Mouse (Mus musculus) left cerebral cortex, adult 9 months (tissue): ENCODE results near the gene Ovol2.
"Not testable (repeated sequence)": the region's sequence is repeated elsewhere in the genome, so short reads cannot be mapped to it uniquely, and the experiment has no call there.

Source experiments
- DNase-seq, 2 experiments: peaks; one replicate each; pipeline ENCODE4 v3.0.0; 2022; ENCODE audit warnings: low spot score in 2 of 2

Gene Ovol2

DNA sequence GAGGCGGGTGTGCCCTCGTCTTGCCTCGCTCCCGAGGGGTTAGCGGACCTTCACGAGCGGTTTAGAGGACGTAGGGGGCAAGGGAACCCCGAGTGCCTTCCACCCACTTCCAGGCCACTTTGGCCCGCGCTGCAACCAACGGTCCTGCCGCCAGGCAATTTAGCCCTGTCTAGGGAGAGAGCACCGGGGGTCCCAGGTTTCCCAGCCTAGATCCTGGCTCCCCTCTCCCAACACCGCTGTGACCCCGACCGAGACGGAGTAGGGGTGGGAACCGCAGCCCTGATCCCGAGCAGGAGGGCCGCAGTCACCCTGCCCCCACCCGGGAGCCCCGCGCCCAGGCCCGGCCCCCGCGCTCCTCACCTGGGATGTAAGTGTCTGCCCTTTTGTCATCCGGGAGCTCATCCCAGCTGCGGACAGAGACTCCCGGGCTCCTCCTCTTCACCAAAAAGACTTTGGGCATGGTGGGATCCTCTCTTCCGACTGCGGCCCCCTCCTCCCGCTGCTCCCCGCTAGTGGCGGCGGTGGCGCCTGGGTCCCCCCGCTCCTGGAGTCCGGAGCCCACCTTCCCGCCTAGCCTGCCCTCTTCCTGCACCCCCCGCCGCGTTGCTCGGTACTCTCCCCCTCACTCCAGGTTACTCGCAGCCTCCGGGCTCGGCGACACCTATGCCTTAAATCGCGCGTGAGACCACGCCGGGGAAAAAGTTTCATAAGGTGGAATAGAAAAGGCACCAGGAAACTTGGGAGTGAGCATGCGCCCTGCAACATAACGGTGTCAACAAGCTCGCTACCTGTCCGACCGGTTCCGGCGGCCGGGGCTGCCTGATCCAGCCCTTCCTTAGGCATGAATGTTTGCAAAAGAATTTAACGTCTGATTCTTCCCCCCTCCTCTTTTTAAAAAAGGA is at the start of gene Ovol2:
TSS of gene Ovol2 (minus strand) at position 746 of the 902 bp plus-strand sequence.
- no peak for DNase-seq

DNA sequence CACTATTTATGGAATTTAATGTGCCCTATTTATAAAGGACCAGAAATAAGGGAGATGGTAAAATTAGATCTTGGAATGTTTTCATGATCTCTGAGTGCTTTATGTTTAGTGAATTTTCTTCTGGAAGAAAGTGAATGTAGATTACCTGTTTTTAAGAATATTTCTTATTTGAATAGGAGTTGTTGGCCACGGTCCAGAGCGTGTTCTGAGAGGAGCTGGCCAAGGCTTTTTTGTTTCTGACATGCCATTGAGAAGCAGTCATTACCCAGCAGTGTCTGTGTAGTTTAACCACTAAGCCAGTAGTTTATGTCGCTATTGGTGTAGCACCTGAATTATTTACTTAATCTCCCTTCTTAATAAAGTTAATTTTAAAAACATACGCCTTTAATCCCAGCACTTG is 49.8 kb upstream of the Ovol2 start:
- DNase-seq = no peak

DNA sequence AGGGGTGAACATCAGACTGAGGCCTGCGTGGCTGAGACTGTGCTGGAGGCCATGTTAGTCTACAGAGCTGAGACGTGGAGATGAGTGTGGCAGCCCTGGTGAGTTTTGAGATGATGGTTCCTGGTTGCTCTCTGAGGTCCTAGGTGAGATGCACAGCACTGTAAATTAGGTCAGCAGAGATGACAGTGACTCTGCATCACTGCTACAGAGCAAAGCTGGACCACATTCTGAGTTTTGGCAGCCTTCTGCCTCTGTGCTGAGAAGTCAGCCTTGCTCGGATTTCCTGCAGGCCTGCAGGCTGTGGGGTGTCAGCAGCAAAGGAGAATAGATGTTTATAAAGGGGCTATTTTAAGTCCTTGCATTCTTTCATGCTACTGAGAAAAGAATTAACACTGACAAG is 49.3 kb upstream of the Ovol2 start:
- no peak for DNase-seq

DNA sequence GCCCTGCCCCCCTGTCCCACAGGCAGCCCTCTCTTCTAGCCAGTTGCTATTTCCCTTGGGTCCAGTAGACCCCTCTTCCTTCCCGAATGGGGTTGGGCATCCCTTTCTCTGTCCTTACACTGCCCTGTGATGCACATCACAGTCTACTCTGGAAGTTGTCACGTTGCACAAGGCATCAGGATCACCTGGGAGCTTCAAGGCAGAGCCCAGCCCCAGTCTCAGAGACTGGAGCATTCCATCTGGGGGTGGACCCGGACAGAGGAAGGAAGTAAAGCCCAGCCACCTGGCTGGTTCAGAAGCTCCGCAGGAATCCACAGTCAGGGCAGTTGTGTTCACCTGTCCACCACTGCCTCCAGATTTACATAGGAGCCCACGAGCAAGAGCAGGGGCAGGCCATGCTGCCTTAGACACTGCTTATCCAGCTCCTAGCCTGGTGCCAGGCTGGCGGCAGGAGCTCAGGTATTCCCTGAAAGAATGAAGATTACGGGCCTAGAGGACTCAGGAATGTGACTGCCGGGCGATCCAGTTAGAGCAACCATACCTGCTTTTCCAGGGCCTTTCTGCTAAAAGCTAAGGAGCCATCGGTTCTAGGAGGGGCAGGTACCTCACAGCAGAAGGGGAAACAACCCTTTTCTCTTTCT is 43.2 kb upstream of the Ovol2 start:
- DNase-seq = no peak

DNA sequence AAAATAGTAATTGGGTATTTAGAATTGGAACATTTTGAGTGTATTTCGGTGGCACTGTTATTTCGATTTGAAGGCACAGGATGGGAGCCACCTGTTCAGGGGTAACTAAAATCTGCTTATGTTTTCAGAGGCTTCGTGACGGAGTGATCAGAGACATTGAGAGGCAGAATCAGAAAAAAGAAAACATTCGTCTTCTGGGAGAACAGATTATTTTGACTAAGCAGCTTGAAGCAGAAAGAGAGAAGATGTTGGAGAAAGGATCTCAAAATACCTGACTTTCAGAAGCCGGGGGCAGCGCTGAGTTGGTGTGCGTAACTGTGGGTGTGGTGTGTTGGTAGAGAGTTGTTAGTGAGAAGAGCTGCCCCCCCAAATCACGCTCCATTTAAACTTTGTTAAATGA is 41.1 kb upstream of the Ovol2 start:
- DNase-seq = peak in 1 of 2 experiments; percentile 45

DNA sequence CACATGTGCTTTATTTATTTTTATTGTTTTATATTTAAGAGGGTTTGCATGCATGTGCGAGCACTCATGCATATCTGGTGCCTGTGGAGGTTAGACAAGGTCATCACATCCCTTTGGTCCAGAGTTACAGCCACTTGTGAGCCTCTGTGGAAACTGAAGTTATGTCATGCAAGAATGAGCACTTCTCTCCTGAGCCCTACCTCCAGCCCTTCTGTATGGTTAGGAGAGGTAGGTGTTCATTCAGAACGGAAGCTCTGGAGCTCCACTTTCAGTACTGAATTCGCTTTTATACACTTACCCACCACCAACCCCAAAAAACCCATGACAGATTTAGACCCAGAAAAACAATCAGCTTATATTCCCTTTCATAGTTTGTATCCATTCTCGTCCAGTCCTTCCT is 39.6 kb upstream of the Ovol2 start:
- no peak for DNase-seq

DNA sequence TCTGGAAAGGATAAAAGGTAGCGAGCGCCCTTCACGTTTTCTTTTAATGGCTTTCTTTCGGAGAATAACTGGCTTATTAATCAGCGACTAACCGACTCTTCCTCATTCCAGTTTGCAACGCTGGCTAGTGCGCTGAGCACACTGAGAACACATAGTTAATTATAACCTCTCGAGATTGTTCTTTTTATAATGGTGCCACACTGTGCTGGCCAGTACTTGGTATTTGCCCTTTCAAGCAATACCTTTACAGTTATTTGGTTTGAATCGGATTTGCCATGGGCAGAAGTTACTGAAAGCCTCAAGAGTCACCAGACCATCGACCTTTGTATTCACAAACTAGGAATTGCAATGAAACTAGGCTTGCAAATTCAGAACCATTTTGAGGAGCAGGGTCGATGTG is 37.6 kb upstream of the Ovol2 start:
- DNase-seq = no peak

DNA sequence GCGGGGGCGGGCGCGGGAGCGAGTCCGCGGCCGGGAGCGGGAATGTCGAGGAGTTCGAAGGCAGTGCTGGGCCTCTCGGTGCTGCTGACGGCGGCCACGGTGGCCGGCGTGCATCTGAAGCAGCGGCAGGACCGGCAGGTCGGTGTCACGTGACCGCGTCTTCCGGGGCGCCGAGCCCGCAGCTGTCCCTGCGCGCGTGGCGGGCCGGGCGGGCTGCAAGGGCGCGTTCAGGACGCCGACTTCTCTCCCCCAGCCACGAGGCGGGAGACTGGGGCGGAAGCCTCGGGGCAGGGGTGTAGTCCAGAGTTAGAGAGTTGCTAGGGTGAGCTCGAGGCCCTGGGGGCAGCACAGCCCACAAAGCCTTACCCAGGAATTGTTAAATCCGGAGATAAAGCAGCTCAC is 37.1 kb upstream of the Ovol2 start:
- DNase-seq = peak in 1 of 2 experiments; percentile 43

DNA sequence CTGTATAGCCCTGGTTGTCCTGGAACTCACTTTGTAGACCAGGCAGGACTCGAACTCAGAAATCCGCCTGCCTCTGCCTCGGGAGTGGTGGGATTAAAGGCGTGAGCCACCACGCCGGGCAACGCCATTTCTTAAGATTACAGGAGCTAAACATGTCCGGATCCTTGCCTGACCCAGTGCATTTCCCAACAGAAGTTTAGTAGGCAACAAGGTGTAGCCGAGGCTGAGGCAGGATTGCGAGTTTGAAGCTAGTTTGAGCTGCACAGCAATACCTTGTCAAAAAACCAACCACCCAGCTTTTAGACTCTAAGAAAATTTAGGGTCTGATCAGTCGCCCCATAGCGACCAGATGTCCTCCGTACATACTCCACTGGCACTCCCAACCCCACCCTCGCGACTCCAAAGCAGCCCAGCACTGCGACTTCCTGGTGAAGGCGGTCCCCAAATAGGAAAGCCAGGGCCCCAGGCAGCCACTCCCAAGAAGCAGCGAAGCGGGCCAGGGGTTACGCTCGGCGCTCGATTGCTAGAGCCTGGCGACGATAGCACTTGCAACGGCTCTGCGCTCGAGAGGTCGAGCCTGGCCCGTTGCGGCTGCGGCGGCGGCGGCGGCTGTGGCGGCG is 36.6 kb upstream of the Ovol2 start, which contains the start of the genes Kat14 and Pet117:
TSS of gene Kat14 (plus strand) at position 584 of the 620 bp plus-strand sequence.
TSS of gene Pet117 (plus strand) at position 597 of the 620 bp plus-strand sequence.
- peak; percentile 74 to 94 for DNase-seq

DNA sequence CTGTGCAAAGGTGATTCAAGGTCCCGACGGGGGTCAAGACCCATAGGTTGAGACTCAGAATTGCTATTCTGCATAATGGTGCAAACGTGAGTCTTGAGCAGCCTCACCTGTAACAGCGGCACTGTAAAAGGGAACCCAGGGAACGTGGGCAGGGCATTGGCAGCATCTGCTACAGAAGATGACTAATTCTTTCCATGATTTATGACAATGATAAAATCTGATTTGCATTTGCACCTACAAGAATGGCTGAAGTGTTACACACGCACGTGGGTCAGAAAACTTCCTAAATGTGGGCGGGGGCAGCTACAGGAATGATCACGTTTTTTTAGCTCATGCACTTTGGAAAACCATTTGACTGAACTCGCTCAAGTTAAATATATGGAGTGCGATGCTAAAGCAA is 20.9 kb upstream of the Ovol2 start:
- peak in 1 of 2 experiments; percentile 59 for DNase-seq

DNA sequence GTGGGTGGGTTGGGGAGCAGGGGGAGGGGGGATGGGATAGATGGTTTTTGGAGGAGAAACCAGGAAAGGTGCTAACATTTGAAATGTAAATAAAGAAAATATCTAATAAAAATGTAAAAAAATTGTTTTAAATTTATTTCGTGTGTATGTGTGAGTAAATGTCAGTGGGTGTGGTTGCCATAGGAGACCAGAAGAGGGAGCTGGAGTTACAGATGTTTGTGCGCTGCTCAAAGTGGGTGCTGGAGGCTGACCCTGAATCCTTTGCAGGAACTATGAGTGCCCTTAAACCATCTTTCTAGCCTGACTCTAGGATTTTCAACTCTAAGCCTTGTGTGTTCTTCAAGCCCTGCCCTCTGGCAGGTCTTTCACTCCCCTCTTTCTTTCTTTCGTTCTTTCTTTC is 16.6 kb upstream of the Ovol2 start:
- no peak for DNase-seq

DNA sequence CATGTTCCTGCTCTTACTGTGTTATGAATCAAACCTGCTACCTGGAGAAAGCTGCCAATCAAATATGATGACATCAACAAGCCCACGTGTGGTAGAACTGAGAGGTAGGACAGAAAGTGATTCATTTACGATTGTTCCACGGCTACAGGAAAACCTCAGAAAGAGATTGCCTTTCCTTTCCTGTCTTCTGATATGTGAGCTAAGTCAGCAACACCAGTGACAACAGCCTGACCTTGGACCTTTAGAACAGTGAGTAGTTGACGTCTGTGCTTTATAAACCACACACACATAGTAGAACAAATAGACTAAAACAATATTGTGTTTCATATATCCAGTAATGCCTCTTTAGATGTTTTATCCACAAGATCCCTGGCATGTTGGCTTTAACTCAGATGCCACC is 11.2 kb upstream of the Ovol2 start:
- no peak for DNase-seq

DNA sequence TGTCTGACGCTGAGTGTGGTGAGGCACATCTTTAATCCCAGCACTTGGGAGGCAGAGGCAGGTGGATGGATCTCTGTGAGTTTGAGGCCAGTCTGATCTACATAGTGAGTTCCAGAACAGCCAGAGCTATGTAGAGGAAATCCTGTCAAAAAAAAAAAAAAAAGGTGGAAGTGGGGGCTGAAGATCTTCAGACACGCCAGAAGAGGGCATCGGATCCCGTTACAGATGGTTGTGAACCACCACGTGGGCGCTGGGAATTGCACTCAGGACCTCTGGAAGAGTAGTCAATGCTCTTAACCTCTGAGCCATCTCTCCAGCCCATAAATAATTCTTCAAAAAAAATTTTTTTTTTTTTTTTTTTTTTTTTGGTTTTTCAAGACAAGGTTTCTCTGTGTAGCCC is 6.2 kb upstream of the Ovol2 start:
- DNase-seq = not testable (repeated sequence)

DNA sequence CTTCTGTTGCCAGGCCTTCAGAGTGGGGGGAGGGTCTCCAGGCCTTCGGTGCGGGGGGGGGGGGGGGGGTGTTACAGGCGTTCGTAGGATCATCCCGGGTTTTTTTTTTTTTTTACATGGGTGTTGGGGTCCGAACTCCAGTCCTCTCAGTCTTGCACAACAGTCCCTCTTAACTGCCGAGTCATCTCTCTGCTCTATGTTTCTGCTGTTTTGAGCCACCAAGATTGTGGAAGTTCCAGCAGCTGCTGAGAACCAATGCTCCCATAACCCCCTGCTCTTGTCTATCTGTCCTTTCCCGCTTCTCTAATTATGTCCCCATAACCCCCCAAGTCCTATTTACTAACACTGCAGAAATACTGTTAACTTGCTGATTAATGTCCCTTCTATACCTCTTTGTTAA is 5.8 kb upstream of the Ovol2 start:
- DNase-seq = no peak

DNA sequence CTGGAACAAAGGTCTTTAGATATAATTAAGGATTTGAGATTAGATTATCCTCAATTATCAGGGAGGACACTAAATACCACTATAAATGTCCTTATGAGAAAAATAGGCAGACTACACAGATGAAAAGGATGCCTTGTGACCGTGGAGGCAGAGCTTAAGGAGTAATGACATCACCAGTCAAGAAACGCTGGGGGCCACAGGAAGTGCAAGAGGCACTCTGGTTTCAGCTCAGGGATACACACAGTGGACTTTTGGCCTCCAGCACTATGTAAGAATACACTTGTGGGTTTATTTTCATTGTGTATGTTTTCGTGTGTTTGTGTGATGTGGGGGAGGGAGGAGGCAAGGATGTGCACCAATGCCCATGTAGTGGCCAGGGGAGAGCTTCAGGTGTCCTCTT is 5.3 kb upstream of the Ovol2 start:
- DNase-seq = no peak

DNA sequence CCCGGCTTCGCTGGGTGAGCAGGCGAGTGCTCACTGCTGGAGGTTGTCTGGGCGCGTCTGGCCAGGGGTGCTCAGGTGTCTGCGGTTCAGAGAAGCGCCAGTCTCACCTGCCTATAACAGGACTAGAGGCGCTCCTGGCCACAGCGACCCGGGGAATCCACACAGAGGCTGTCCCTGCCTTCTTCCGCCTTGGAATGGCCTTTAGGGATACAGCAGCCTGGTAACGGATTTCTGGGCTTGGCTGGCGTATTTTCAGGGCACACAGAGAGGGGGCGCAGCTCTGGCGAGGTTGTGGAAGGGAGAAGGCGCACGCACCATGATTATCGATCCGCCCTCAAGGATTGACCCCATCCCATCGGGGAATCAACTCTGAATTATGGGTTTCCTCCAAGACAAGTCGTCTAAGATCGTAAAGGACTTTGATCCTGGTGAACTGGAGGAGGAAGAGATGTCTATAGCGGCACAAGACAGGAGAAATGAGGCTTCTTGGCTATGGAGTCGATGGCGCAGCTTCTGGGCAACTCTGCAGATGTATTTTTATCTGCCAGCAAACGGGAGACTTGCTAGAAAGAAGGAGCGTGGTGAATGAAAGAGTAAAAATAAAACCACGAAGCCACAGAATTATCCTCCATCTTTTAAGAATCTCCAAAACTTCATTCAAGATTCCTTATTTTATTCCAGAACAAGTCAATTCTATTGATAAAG is 1.3 kb upstream of the Ovol2 start:
- peak in 1 of 2 experiments; percentile 47 for DNase-seq

DNA sequence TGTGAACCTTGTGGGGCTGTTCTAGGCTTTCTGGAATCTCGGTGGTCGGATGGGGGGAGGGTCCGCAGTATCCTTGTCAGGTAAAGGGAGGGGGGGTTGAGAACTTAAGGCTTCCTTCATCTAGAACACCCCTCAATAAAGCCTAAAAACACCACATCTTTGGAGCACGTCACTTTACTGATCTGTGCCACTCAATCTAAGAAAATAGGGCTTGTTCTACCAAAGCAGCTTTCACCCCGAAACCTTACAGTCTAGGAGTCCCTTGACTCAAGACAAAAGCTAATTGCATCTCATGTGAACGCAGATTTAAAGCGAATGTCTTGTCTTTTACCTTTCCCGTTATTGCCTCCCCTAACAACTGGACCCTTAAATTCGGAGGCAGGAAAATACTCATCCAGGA is 540 bp upstream of the Ovol2 start:
- no peak for DNase-seq

DNA sequence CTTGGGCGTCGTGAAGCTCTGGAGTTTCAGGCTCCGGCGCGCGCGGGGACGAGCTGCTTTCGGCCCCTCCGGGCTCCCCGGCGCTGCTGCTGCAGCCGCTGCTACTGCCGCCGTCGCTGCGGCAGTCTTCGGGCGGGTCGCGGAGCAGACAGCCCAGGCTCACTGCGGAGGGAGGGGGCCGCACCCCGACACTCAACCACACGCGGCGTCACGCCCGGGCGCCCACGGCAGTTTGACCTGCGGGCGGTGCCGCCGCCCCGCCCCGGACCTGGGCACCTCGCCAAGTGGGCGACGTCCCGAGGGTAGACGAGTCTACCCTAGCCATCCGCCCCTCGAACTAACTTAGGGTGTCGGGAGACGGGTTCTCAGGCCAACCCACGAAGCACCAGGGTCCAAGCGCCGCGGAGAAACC is 980 bp downstream of the Ovol2 start:
- DNase-seq = no peak

DNA sequence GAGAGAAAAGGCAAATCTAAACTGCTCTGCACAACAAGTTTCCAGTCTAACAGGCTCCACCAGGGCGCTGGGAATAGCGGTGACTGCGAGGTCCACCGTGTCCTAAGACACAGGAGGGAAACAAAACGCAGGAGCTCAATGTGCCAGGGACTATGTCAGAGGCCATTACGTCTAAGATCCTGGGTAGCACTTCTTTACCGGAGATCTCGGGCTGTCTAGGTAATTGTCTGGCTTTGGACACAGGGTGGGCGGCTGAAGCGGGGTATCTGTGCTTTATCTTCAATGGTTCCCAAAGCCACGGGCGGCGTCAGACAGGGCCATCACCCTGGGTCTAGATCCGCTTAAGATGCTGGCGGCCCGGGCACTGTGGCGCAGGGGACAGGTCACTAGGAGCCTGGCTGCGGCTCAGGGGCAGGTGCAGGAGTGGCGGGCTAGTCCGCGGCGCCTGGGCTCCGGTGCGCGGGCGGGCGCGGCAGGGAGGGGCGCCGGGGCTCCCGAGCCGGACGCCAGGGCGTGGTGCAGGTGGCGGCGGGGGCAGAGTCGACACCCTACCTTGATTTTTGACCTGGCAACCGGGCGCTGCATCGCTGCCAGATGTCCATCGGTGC is 1.5 kb downstream of the Ovol2 start:
- no peak for DNase-seq

DNA sequence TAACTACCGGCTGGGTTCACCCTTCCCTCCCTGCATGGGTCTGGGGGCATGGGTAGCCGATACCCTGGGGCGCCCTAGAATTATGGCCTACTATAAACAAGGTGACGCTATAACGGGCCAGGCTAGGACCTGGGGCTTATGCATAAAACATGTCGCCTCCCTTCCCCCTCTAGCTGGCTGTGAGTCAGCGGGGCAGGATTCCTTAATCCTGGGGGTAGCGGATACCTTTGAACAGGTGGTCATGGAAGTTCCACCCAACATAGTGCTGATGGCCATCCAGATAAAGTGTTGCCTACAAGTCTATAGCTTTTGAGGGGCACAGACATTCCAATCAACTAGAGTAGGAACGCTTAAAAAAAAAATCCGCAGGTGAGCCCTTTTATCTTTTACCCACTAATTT is 2.0 kb downstream of the Ovol2 start:
- DNase-seq = no peak

DNA sequence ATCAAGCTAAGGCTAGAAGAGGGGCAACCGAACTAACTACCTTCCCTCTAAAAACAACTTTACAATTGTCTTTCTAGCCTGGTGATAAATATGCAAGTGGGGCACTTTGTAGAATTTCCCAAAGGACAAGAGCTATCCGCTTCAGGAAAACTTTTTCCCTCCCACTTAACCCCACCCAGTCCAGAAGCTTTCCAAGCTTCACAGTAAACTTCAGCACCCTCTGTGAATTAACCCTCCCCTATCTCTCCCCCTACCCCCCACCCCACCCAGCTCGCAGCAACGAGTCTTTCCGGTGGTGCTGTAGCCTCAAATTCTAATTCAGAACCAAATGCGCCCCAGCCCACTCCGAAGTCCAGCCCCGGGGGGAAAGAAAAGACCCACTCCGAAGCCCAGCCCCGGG is 2.5 kb downstream of the Ovol2 start:
- no peak for DNase-seq

DNA sequence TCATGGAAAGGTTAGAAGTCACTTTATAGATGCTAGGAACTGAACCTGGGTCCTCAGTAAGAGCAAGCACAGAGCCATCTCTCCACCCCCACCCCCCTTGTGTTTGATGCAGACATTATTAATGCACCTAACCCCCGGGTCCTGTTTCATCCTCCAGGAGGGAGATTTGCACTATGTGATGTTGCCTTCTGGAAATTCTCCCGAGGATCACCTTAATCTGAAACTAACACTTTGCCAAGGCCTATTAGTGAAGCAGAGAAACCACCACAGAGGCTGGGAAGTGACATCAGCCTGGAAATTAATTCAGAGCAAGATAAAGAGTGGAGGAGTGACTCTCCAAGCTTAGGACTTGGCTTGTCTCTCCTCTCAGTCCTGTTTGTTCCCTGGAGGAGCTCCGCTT is 7.7 kb downstream of the Ovol2 start:
- DNase-seq = no peak
